In genomic region chr8:116508721-116509120, GRCm38 (mm10) we compare ENCODE assay signal across 13 mouse cellular contexts. TPM values are rescaled to one million over a fixed set of nuclear protein-coding genes. Genes with fewer than 3 reads are reported as not detected.
DNase-seq lines count a peak whose midpoint lies in the region; ATAC-seq and TF ChIP-seq lines count a peak whose summit lies in the region.
"Had no signal": no experiment of that assay in that cellular context is flagged by ENCODE, and none has a peak within 500 bp of the region (broad histone marks: within the 10 kb centered on the region; RNA-seq: fewer than 3 reads in every experiment).

No protein-coding gene starts in this region.

- no peaks in the 10 kb centered on the region for H3K27me3 ChIP-seq in lung, postnatal 0 days (replicated peaks; ENCODE audit: insufficient read depth, low read length)
- H3K27me3 ChIP-seq in hindbrain, embryonic 13.5 days = no peaks in the 10 kb centered on the region
- H3K27me3 ChIP-seq: hindbrain, embryonic 15.5 days; neural tube, embryonic 15.5 days had no signal

- 25% methylated on average over 5 of the region's 5 CpGs for WGBS in lung, postnatal 0 days
- 88% methylated on average over 5 of the region's 5 CpGs for WGBS in hindbrain, embryonic 13.5 days

- DNase-seq in cerebellum, adult 9-10 months = peak; percentile 58
- DNase-seq in cerebellum, adult 11 months = no peak
- DNase-seq in adrenal gland, postnatal 25 days = peak; percentile 21
- peak; percentile 76 for DNase-seq in gastrocnemius, postnatal 25 days
- DNase-seq in lung, postnatal 0 days (ENCODE audit: low spot score) = peak; percentile 92
- no peak for DNase-seq in right cerebral cortex, adult 2 months (ENCODE audit: low spot score in 2 of 2)
- DNase-seq: kidney, postnatal 14 days had no signal

- no peak for TF ChIP-seq CTCF in lung, postnatal 0 days (IDR thresholded peaks at IDR 0.05)

- H3K36me3 ChIP-seq in lung, postnatal 0 days (ENCODE audit: insufficient read depth, low read length) = no peaks in the 10 kb centered on the region
- no peaks in the 10 kb centered on the region for H3K36me3 ChIP-seq in hindbrain, embryonic 13.5 days
- H3K36me3 ChIP-seq: hindbrain, embryonic 15.5 days; neural tube, embryonic 15.5 days had no signal

- H3K4me3 ChIP-seq in lung, postnatal 0 days (ENCODE audit: low read depth, low read length) = no peak overlapping the region
- no peak overlapping the region for H3K4me3 ChIP-seq in hindbrain, embryonic 13.5 days
- H3K4me3 ChIP-seq: hindbrain, embryonic 15.5 days; neural tube, embryonic 15.5 days had no signal

- H3K4me1 ChIP-seq in lung, postnatal 0 days (ENCODE audit: insufficient read depth, low read depth, low read length) = peaks cover 6% of the 10 kb centered on the region
- H3K4me1 ChIP-seq in hindbrain, embryonic 13.5 days (replicated peaks) = peaks cover 9% of the 10 kb centered on the region

- peak; percentile 95 for TF ChIP-seq EP300 in lung, postnatal 0 days (IDR thresholded peaks at IDR 0.05)

- no peak overlapping the region for H3K4me2 ChIP-seq in lung, postnatal 0 days (replicated peaks; ENCODE audit: low read depth, low read length)
- H3K4me2 ChIP-seq in hindbrain, embryonic 13.5 days = no peak overlapping the region
- H3K4me2 ChIP-seq: hindbrain, embryonic 15.5 days; neural tube, embryonic 15.5 days had no signal

- peak; percentile 93 for ATAC-seq in lung, postnatal 0 days
- no peak for ATAC-seq in hindbrain, embryonic 13.5 days (ENCODE audit: low FRiP score)
- no peak for ATAC-seq in megakaryocyte progenitor cell, adult 5-6 weeks (replicated peaks; ENCODE audit: poor library complexity)
- ATAC-seq: forebrain, embryonic 16.5 days had no signal

- no peaks in the 10 kb centered on the region for H3K9me3 ChIP-seq in lung, postnatal 0 days (ENCODE audit: low read length)
- H3K9me3 ChIP-seq in hindbrain, embryonic 13.5 days = no peaks in the 10 kb centered on the region
- H3K9me3 ChIP-seq: hindbrain, embryonic 15.5 days; neural tube, embryonic 15.5 days had no signal

- H3K9ac ChIP-seq in lung, postnatal 0 days (replicated peaks; ENCODE audit: low read depth) = no peak overlapping the region
- H3K9ac ChIP-seq in hindbrain, embryonic 13.5 days = no peak overlapping the region
- H3K9ac ChIP-seq: hindbrain, embryonic 15.5 days; neural tube, embryonic 15.5 days had no signal

- peak overlapping the region; percentile 74 for H3K27ac ChIP-seq in lung, postnatal 0 days (ENCODE audit: low read length)
- no peak overlapping the region for H3K27ac ChIP-seq in hindbrain, embryonic 13.5 days
- H3K27ac ChIP-seq: hindbrain, embryonic 15.5 days; neural tube, embryonic 15.5 days had no signal

RNA-seq across cellular contexts. Expression of gene Dynlrb2, which starts 3.9 kb away (rescaled TPM):
- total RNA-seq in adrenal gland, postnatal 25 days (2021) = not detected in 2 replicates
- total RNA-seq in gastrocnemius, postnatal 25 days (2021) = not detected
- 144 and 147 TPM in 2 replicates for polyA plus RNA-seq in lung, postnatal 0 days (2015; fragmentation: Nextera tagmentation; extraction: Ambion mirVana)
- polyA plus RNA-seq in hindbrain, embryonic 13.5 days (2015; fragmentation: Nextera tagmentation; extraction: Ambion mirVana) = 12.7 and 27.0 TPM in 2 replicates
- not detected in 2 replicates for total RNA-seq in megakaryocyte progenitor cell, adult 5-6 weeks (2015)
- not detected in 2 replicates for total RNA-seq in megakaryocyte progenitor cell, adult 5-6 weeks (2017)
- polyA plus RNA-seq: C2C12 had no signal

Comparison
In these comparisons a context has a peak if more than half of its experiments do, and no peak if none do; other contexts are left out.
1. DNase-seq: peak in cerebellum, adult 9-10 months (single experiment), adrenal gland, postnatal 25 days (single experiment), gastrocnemius, postnatal 25 days (single experiment) and lung, postnatal 0 days (single experiment); none in cerebellum, adult 11 months (single experiment) and right cerebral cortex, adult 2 months (0 of 2).